9 mouse cellular contexts compared by ENCODE assay signal in the genomic region with DNA sequence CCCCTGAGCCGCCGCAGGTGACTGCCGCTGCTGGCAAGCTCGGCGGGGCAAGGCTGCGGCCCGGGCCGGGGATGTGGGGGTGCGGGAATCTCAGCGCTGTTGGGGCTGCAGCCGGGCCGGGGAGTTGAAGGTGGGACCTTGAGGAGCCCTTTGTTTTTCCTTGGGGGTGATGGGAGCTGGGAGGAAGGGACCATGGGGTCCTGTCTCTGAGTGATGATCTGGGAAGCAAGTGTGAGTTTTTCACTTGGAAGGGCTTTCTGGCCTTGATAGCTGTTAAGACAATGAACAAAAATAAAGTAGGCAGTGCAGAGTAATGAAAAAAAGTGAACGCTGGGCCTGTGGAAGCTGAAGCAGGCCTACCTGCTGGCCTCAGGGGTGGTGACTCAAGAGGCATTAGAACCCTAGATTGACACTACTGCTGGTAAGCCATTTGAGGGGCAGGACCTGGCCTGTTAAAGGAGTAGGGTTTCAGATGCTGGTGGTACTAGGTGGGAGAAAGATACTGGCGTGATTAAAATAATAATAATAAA. TPM values are rescaled to one million over a fixed set of nuclear protein-coding genes. Genes with fewer than 3 reads are reported as not detected.
A peak's percentile ranks its signal among the peaks of the same experiment; 100 is the strongest.
DNase-seq lines count a peak whose midpoint lies in the region; ATAC-seq lines count a peak whose summit lies in the region.
"Had no signal": no experiment of that assay in that cellular context is flagged by ENCODE, and none has a peak within 500 bp of the region (broad histone marks: within the 10 kb centered on the region; RNA-seq: fewer than 3 reads in every experiment).

No protein-coding gene starts in this region.

- no peak for ATAC-seq in heart, embryonic 13.5 days (ENCODE audit: extremely low read depth, insufficient number of reproducible peaks, low FRiP score, low TSS enrichment)
- no peak for ATAC-seq in liver, embryonic 15.5 days (ENCODE audit: insufficient read depth)
- ATAC-seq in megakaryocyte-erythroid progenitor cell, adult 5-6 weeks (replicated peaks; ENCODE audit: low FRiP score, low TSS enrichment, poor library complexity, severe bottlenecking), result no peak
- no peak for ATAC-seq in monocyte, adult 5-6 weeks (replicated peaks; ENCODE audit: insufficient number of reproducible peaks, low FRiP score, low TSS enrichment, poor library complexity, severe bottlenecking)

- DNase-seq in kidney, adult 18-20 months, result peak; percentile 26
- no peak for DNase-seq in kidney, adult 11 months
- peak; percentile 43 for DNase-seq in adrenal gland, postnatal 14 days
- DNase-seq in embryo, embryonic 10 days (ENCODE audit: low spot score), result no peak

- H3K27me3 ChIP-seq in heart, embryonic 13.5 days (replicated peaks), result peaks cover 68% of the 10 kb centered on the region
- H3K27me3 ChIP-seq in liver, embryonic 15.5 days, result peaks cover 81% of the 10 kb centered on the region

- no peaks in the 10 kb centered on the region for H3K36me3 ChIP-seq in heart, embryonic 13.5 days
- H3K36me3 ChIP-seq in liver, embryonic 15.5 days (replicated peaks), result no peaks in the 10 kb centered on the region

- peak overlapping the region; percentile 77 for H3K27ac ChIP-seq in heart, embryonic 13.5 days (replicated peaks)
- no peak overlapping the region for H3K27ac ChIP-seq in liver, embryonic 15.5 days (replicated peaks)

- peaks cover 46% of the 10 kb centered on the region for H3K4me1 ChIP-seq in heart, embryonic 13.5 days
- H3K4me1 ChIP-seq in liver, embryonic 15.5 days (replicated peaks), result peaks cover 18% of the 10 kb centered on the region; the same call in 1 of the 2 replicates

- H3K4me2 ChIP-seq in heart, embryonic 13.5 days, result peak overlapping the region; percentile 95
- H3K4me2 ChIP-seq in liver, embryonic 15.5 days, result peak overlapping the region; percentile 59

- peak overlapping the region; percentile 80 for H3K9ac ChIP-seq in heart, embryonic 13.5 days
- H3K9ac ChIP-seq in liver, embryonic 15.5 days, result no peak overlapping the region

- peak overlapping the region; percentile 67 for H3K4me3 ChIP-seq in heart, embryonic 13.5 days
- H3K4me3 ChIP-seq in liver, embryonic 15.5 days (replicated peaks), result peak overlapping the region; percentile 43

- H3K9me3 ChIP-seq in heart, embryonic 13.5 days, result no peaks in the 10 kb centered on the region
- H3K9me3 ChIP-seq in liver, embryonic 15.5 days (replicated peaks), result no peaks in the 10 kb centered on the region

- 7% methylated on average over 14 of the region's 14 CpGs for WGBS in heart, embryonic 13.5 days
- WGBS in liver, embryonic 15.5 days (ENCODE audit: insufficient replicate concordance), result 8% methylated on average over 14 of the region's 14 CpGs

RNA-seq across cellular contexts. Expression of gene Fgf9, which starts 6.4 kb away (rescaled TPM):
- 17.7 and 17.9 TPM in 2 replicates for total RNA-seq in adrenal gland, postnatal 14 days (2021)
- polyA plus RNA-seq in heart, embryonic 13.5 days (2015; fragmentation: Nextera tagmentation; extraction: Ambion mirVana), result 7.6 and 9.2 TPM in 2 replicates
- polyA plus RNA-seq in liver, embryonic 15.5 days (2015; fragmentation: Nextera tagmentation; extraction: Ambion mirVana), result 0.13 and 0.30 TPM in 2 replicates
- not detected in 2 replicates for total RNA-seq in megakaryocyte-erythroid progenitor cell, adult 5-6 weeks (2014; fragmentation: Nextera tagmentation)
- not detected in 2 replicates for total RNA-seq in megakaryocyte-erythroid progenitor cell, adult 5-6 weeks (2017)
- not detected in 3 replicates for total RNA-seq in monocyte, adult 5-6 weeks (2017)
- total RNA-seq: MEL had no signal

Comparison
In these comparisons a context has a peak if more than half of its experiments do, and no peak if none do; other contexts are left out.
1. DNase-seq: peak in kidney, adult 18-20 months (single experiment) and adrenal gland, postnatal 14 days (single experiment); none in kidney, adult 11 months (single experiment) and embryo, embryonic 10 days (single experiment).
2. RNA of gene Fgf9, which starts 6.4 kb away (total RNA-seq): 17.7 to 17.9 TPM in adrenal gland, postnatal 14 days; not detected in megakaryocyte-erythroid progenitor cell, adult 5-6 weeks and not detected in monocyte, adult 5-6 weeks; every median in the first group is over 10 times any median in the second.